Comparison of ENCODE assay signal across 11 mouse cellular contexts in the genomic region with DNA sequence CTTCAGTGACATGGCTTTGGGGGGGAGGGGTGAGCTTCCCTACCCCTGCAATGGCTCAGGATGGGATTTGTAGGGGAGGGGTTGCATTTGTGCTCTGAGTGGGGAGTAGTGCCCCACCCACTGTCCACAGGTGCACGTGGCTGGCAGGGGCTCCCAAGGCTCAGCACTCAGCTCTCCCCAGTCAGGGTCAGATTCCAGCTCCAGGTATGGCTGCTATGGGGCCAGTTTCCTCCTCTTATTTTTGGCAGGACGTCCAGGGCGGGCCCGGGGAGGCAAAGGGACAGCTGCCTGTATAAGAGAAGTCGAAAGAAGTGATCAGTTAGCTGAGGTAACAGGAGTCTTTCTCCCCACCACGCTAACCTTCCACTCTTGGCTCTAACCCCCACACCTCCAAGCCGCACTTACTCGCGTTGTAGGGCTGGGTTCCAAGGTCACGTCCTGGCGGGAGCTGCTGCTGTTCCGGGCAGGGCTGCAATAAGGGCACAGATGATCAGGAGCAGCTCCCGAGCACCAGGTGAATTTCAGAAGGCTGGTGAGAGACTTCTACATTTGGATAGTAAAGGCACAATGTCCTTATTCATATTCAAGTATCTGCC. TPM values are rescaled to one million over a fixed set of nuclear protein-coding genes. Genes with fewer than 3 reads are reported as not detected.
A peak's percentile ranks its signal among the peaks of the same experiment; 100 is the strongest.
DNase-seq lines count a peak whose midpoint lies in the region; ATAC-seq and TF ChIP-seq lines count a peak whose summit lies in the region.
"Had no signal": no experiment of that assay in that cellular context is flagged by ENCODE, and none has a peak within 500 bp of the region (broad histone marks: within the 10 kb centered on the region; RNA-seq: fewer than 3 reads in every experiment).

No protein-coding gene starts in this region.

- H3K36me3 ChIP-seq in kidney, adult 2 months (ENCODE audit: control insufficient read depth, insufficient read depth, low read length): peaks cover 3% of the 10 kb centered on the region

- WGBS in kidney, adult 2 months: 45% methylated on average over 13 of the region's 13 CpGs

- H3K4me1 ChIP-seq in kidney, adult 2 months (ENCODE audit: control insufficient read depth, insufficient read depth, low read length): peaks cover 12% of the 10 kb centered on the region

- intact Hi-C loops in gastrocnemius, adult 2 months (cut with DNase I): no loop called here

- TF ChIP-seq POLR2A in kidney, adult 2 months (IDR thresholded peaks at IDR 0.05; ENCODE audit: low read depth, low read length): no peak

- DNase-seq in gastrocnemius, adult 2 months: peak; percentile 69
- no peak for DNase-seq in gastrocnemius, postnatal 10 days
- DNase-seq in kidney, adult 2 months: peak; percentile 39
- no peak for DNase-seq in kidney, postnatal 14 days
- peak; percentile 64 for DNase-seq in ES-CJ7 (ENCODE audit: low read depth, low spot score)
- DNase-seq in R1 (ENCODE audit: low read depth, low spot score): peak; percentile 51
- DNase-seq: cerebellum, adult 9-10 months; lung, postnatal 14 days; right cerebral cortex, postnatal 4 days had no signal

- peak overlapping the region; percentile 63 for H3K27ac ChIP-seq in gastrocnemius, adult 2 months
- H3K27ac ChIP-seq in kidney, adult 2 months (ENCODE audit: insufficient read depth, low read depth, low read length): no peak overlapping the region
- H3K27ac ChIP-seq: liver, embryonic 14.5 days had no signal

- peak overlapping the region; percentile 17; the same call in 1 of the 2 replicates for H3K4me3 ChIP-seq in gastrocnemius, adult 2 months
- no peak overlapping the region for H3K4me3 ChIP-seq in kidney, adult 2 months (ENCODE audit: insufficient read depth, low read depth, low read length)

- TF ChIP-seq CTCF in gastrocnemius, adult 2 months (IDR thresholded peaks at IDR 0.05): no peak
- no peak for TF ChIP-seq CTCF in kidney, adult 2 months (conservative IDR thresholded peaks at IDR 0.05; ENCODE audit: insufficient read depth, insufficient read length, low read depth, low read length)

- no peak for ATAC-seq in megakaryocyte-erythroid progenitor cell, adult 5-6 weeks (replicated peaks; ENCODE audit: low FRiP score, low TSS enrichment, poor library complexity, severe bottlenecking)

- no peaks in the 10 kb centered on the region for H3K27me3 ChIP-seq in kidney, adult 2 months (replicated peaks; ENCODE audit: control insufficient read depth, insufficient read depth, low read length)

RNA-seq across cellular contexts. Expression of gene Mbd6, which starts 6.1 kb away (rescaled TPM):
- total RNA-seq in gastrocnemius, adult 2 months (2021): 10 to 100 TPM; 16.2 to 18.7 TPM
- total RNA-seq in gastrocnemius, postnatal 10 days (2021): 10 to 100 TPM; 18.7 to 28.9 TPM
- polyA plus RNA-seq in kidney, adult 2 months (2012; rRNA removed): 24.6 and 26.8 TPM in 2 replicates
- total RNA-seq in megakaryocyte-erythroid progenitor cell, adult 5-6 weeks (2014; fragmentation: Nextera tagmentation): 42.8 and 72.8 TPM in 2 replicates
- total RNA-seq in megakaryocyte-erythroid progenitor cell, adult 5-6 weeks (2017): 2.7 and 3.8 TPM in 2 replicates

RNA-seq across cellular contexts. Expression of gene Dctn2, which starts 16.6 kb away (rescaled TPM):
- 10 to 100 TPM; 91.3 to 98.3 TPM for total RNA-seq in gastrocnemius, adult 2 months (2021)
- total RNA-seq in gastrocnemius, postnatal 10 days (2021): 100 to 1,000 TPM; 117 to 120 TPM
- 181 and 184 TPM in 2 replicates for polyA plus RNA-seq in kidney, adult 2 months (2012; rRNA removed)
- total RNA-seq in megakaryocyte-erythroid progenitor cell, adult 5-6 weeks (2014; fragmentation: Nextera tagmentation): 100 and 123 TPM in 2 replicates
- 106 and 124 TPM in 2 replicates for total RNA-seq in megakaryocyte-erythroid progenitor cell, adult 5-6 weeks (2017)

RNA-seq across cellular contexts. Expression of gene Kif5a, which starts 19.6 kb away (rescaled TPM):
- total RNA-seq in gastrocnemius, adult 2 months (2021): under 1 TPM; 0.10 to 0.20 TPM
- total RNA-seq in gastrocnemius, postnatal 10 days (2021): 1 to 10 TPM; 1.1 to 1.6 TPM
- 3.7 and 6.7 TPM in 2 replicates for polyA plus RNA-seq in kidney, adult 2 months (2012; rRNA removed)
- not detected in 2 replicates for total RNA-seq in megakaryocyte-erythroid progenitor cell, adult 5-6 weeks (2014; fragmentation: Nextera tagmentation)
- total RNA-seq in megakaryocyte-erythroid progenitor cell, adult 5-6 weeks (2017): 0.14 and 0.23 TPM in 2 replicates

RNA-seq across cellular contexts. Expression of gene Mars, which starts 28.9 kb away (rescaled TPM):
- total RNA-seq in gastrocnemius, adult 2 months (2021): 10 to 100 TPM; 69.0 to 71.4 TPM
- 10 to 100 TPM; 44.5 to 54.8 TPM for total RNA-seq in gastrocnemius, postnatal 10 days (2021)
- 44.4 and 48.3 TPM in 2 replicates for polyA plus RNA-seq in kidney, adult 2 months (2012; rRNA removed)
- total RNA-seq in megakaryocyte-erythroid progenitor cell, adult 5-6 weeks (2014; fragmentation: Nextera tagmentation): 135 and 140 TPM in 2 replicates
- total RNA-seq in megakaryocyte-erythroid progenitor cell, adult 5-6 weeks (2017): 213 and 264 TPM in 2 replicates

RNA-seq across cellular contexts. Expression of gene Arhgap9, which starts 39.0 kb away (rescaled TPM):
- under 1 TPM; 0.89 to 0.99 TPM for total RNA-seq in gastrocnemius, adult 2 months (2021)
- total RNA-seq in gastrocnemius, postnatal 10 days (2021): 1 to 10 TPM; 1.1 to 2.3 TPM
- 2.7 and 6.0 TPM in 2 replicates for polyA plus RNA-seq in kidney, adult 2 months (2012; rRNA removed)
- 20.9 and 31.7 TPM in 2 replicates for total RNA-seq in megakaryocyte-erythroid progenitor cell, adult 5-6 weeks (2014; fragmentation: Nextera tagmentation)
- 10.5 and 10.8 TPM in 2 replicates for total RNA-seq in megakaryocyte-erythroid progenitor cell, adult 5-6 weeks (2017)

Comparison
In these comparisons a context has a peak if more than half of its experiments do, and no peak if none do; other contexts are left out.
1. DNase-seq: peak in gastrocnemius, adult 2 months (single experiment), kidney, adult 2 months (single experiment), ES-CJ7 (single experiment) and R1 (single experiment); none in gastrocnemius, postnatal 10 days (single experiment) and kidney, postnatal 14 days (single experiment).